Mouse (Mus musculus) heart, postnatal 0 days (tissue): ENCODE results near the gene Rfc2.

Source experiments
- CTCF ChIP-seq: IDR thresholded peaks from 2 replicates; pipeline ENCODE4 v1.5.1; 2016; ENCODE audit warnings: antibody characterized with exemption, control low read depth, low read depth
- EP300 ChIP-seq: IDR thresholded peaks from 2 replicates; pipeline ENCODE4 v1.6.1; 2016; ENCODE audit warnings: antibody characterized with exemption, low read depth

GRCm38 (mm10) chr5:134564272-134564671 lies 16.9 kb upstream of the Rfc2 start:
- TF ChIP-seq CTCF (no peak), EP300 (no peak)
